Mouse (Mus musculus) small intestine, adult 2 months (tissue): ENCODE data around the gene Ccnq.

Experiments used
- CTCF ChIP-seq: fragments of 200-500 bp; IDR thresholded peaks from 2 replicates; pipeline ENCODE4 v1.5.1; 2012; ENCODE audit warnings: low read depth, mild to moderate bottlenecking, control low read depth, inconsistent platforms, low read length, moderate library complexity, mixed read lengths; ENCODE audit not compliant: insufficient replicate concordance, insufficient read length; ENCODE audit errors: extremely low read depth
- POLR2A ChIP-seq: fragments of 200-500 bp; IDR thresholded peaks from 2 replicates; pipeline ENCODE4 v1.6.1; 2012; ENCODE audit warnings: low read depth, mild to moderate bottlenecking, control low read depth, inconsistent platforms, low read length, moderate library complexity

- no peak for TF ChIP-seq CTCF
- TF ChIP-seq POLR2A, result no peak
Measured at GRCm38 (mm10) chr11:78735168-78735567, 16.4 kb downstream of the Ccnq start.
